In genomic region chr1:125652836-125653594, GRCm38 (mm10) we compare ENCODE assay signal across 21 mouse cellular contexts. TPM values are rescaled to one million over a fixed set of nuclear protein-coding genes. Genes with fewer than 3 reads are reported as not detected.
DNase-seq lines count a peak whose midpoint lies in the region; ATAC-seq lines count a peak whose summit lies in the region.
"Had no signal": no experiment of that assay in that cellular context is flagged by ENCODE, and none has a peak within 500 bp of the region (broad histone marks: within the 10 kb centered on the region; RNA-seq: fewer than 3 reads in every experiment).

No protein-coding gene starts in this region.

- H3K27me3 ChIP-seq in heart, embryonic 10.5 days (ENCODE audit: insufficient read depth, poor library complexity, severe bottlenecking): no peaks in the 10 kb centered on the region
- H3K27me3 ChIP-seq in heart, embryonic 14.5 days (ENCODE audit: control insufficient read depth, insufficient read depth, low read length): no peaks in the 10 kb centered on the region
- H3K27me3 ChIP-seq: embryonic facial prominence, embryonic 12.5 days; forebrain, embryonic 15.5 days; hindbrain, embryonic 13.5 days had no signal

- no peak overlapping the region for H3K9ac ChIP-seq in heart, embryonic 14.5 days (ENCODE audit: low read length)
- H3K9ac ChIP-seq: embryonic facial prominence, embryonic 12.5 days; forebrain, embryonic 15.5 days; hindbrain, embryonic 13.5 days had no signal

- no peak overlapping the region for H3K4me3 ChIP-seq in heart, embryonic 10.5 days
- H3K4me3 ChIP-seq in heart, embryonic 14.5 days (ENCODE audit: control insufficient read depth in 1 of 2, insufficient read depth in 1 of 2, low read depth in 1 of 2, low read length in 2 of 2): no peak overlapping the region
- H3K4me3 ChIP-seq: embryonic facial prominence, embryonic 12.5 days; forebrain, embryonic 15.5 days; hindbrain, embryonic 13.5 days had no signal

- ATAC-seq in heart, embryonic 14.5 days (ENCODE audit: insufficient number of reproducible peaks, insufficient read depth, low FRiP score, low read depth): peak; percentile 50
- ATAC-seq: forebrain, embryonic 15.5 days; hindbrain, postnatal 0 days had no signal

- no peak overlapping the region for H3K4me2 ChIP-seq in heart, embryonic 14.5 days (ENCODE audit: low read length)
- H3K4me2 ChIP-seq: embryonic facial prominence, embryonic 12.5 days; forebrain, embryonic 15.5 days; hindbrain, embryonic 13.5 days had no signal

- H3K4me1 ChIP-seq in heart, embryonic 10.5 days: peaks cover 11% of the 10 kb centered on the region
- H3K4me1 ChIP-seq in heart, embryonic 14.5 days (ENCODE audit: control insufficient read depth in 2 of 2, insufficient read depth in 2 of 2, low read length in 2 of 2): peaks cover 5 to 24% of the 10 kb centered on the region in 2 experiments
- H3K4me1 ChIP-seq: embryonic facial prominence, embryonic 12.5 days; forebrain, embryonic 15.5 days; hindbrain, embryonic 13.5 days had no signal

- no peaks in the 10 kb centered on the region for H3K36me3 ChIP-seq in heart, embryonic 10.5 days
- no peaks in the 10 kb centered on the region for H3K36me3 ChIP-seq in heart, embryonic 14.5 days (ENCODE audit: control insufficient read depth, insufficient read depth, low read length)
- H3K36me3 ChIP-seq: embryonic facial prominence, embryonic 12.5 days; forebrain, embryonic 15.5 days; hindbrain, embryonic 13.5 days had no signal

- 37% methylated on average over 1 of the region's 1 CpGs for WGBS in heart, embryonic 10.5 days
- WGBS in heart, embryonic 14.5 days: 14% methylated on average over 1 of the region's 1 CpGs

- DNase-seq in heart, embryonic 10.5 days (ENCODE audit: low spot score): no peak
- no peak for DNase-seq in heart, postnatal 14 days
- no peak for DNase-seq in heart, adult 8-10 months (ENCODE audit: low spot score)
- DNase-seq in ZHBTc4 (ENCODE audit: low read depth, low spot score): peak; percentile 65
- DNase-seq in neural tube, embryonic 10.5 days (ENCODE audit: extremely low spot score, low spot score): no peak
- no peak for DNase-seq in left cerebral cortex, adult 18-20 months (ENCODE audit: low spot score in 2 of 2)
- DNase-seq: cerebellum, adult 11-12 months; cerebellum, adult 9-10 months; cerebellum, postnatal 25 days; gastrocnemius, postnatal 10 days; kidney, adult 11 months; kidney, adult 9 months had no signal

- H3K9me3 ChIP-seq in heart, embryonic 10.5 days: no peaks in the 10 kb centered on the region
- no peaks in the 10 kb centered on the region for H3K9me3 ChIP-seq in heart, embryonic 14.5 days (ENCODE audit: control insufficient read depth, low read length)
- H3K9me3 ChIP-seq: embryonic facial prominence, embryonic 12.5 days; forebrain, embryonic 15.5 days; hindbrain, embryonic 13.5 days had no signal

- intact Hi-C loops in heart, postnatal 14 days (cut with DNase I): no loop called here

- peak overlapping the region; percentile 42 for H3K27ac ChIP-seq in heart, embryonic 10.5 days
- H3K27ac ChIP-seq in heart, embryonic 14.5 days (replicated peaks in 1 of 2; ENCODE audit: control insufficient read depth in 1 of 2, insufficient read depth in 1 of 2, low read depth in 2 of 2, low read length in 2 of 2): peak overlapping the region; percentile 67 to 73
- H3K27ac ChIP-seq: embryonic facial prominence, embryonic 12.5 days; forebrain, embryonic 15.5 days; hindbrain, embryonic 13.5 days; hindbrain, postnatal 0 days had no signal

RNA-seq across cellular contexts. Expression of gene Gpr39, which starts 23.8 kb away (rescaled TPM):
- 3.1 and 4.5 TPM in 2 replicates for polyA plus RNA-seq in heart, embryonic 10.5 days (2016; fragmentation: Nextera tagmentation; extraction: Ambion mirVana)
- 1 to 10 TPM in 1 of 2 experiments, under 1 TPM in 1; 0.46 to 1.1 TPM for total RNA-seq in heart, postnatal 14 days (2021)
- polyA plus RNA-seq in heart, embryonic 14.5 days (2014; fragmentation: Nextera tagmentation; extraction: Ambion mirVana): 1.2 and 1.6 TPM in 2 replicates
- total RNA-seq in heart, adult 8-10 months (2022): under 1 TPM; 0.27 to 0.62 (median 0.43) TPM
- not detected for total RNA-seq in left cerebral cortex, adult 18-20 months (2021)
- total RNA-seq: CH12.LX; gastrocnemius, postnatal 4 days; hematopoietic stem cell, adult 5-6 weeks had no signal
- polyA plus RNA-seq: embryonic facial prominence, embryonic 12.5 days; forebrain, embryonic 11.5 days; forebrain, embryonic 15.5 days had no signal
